In the genomic region with DNA sequence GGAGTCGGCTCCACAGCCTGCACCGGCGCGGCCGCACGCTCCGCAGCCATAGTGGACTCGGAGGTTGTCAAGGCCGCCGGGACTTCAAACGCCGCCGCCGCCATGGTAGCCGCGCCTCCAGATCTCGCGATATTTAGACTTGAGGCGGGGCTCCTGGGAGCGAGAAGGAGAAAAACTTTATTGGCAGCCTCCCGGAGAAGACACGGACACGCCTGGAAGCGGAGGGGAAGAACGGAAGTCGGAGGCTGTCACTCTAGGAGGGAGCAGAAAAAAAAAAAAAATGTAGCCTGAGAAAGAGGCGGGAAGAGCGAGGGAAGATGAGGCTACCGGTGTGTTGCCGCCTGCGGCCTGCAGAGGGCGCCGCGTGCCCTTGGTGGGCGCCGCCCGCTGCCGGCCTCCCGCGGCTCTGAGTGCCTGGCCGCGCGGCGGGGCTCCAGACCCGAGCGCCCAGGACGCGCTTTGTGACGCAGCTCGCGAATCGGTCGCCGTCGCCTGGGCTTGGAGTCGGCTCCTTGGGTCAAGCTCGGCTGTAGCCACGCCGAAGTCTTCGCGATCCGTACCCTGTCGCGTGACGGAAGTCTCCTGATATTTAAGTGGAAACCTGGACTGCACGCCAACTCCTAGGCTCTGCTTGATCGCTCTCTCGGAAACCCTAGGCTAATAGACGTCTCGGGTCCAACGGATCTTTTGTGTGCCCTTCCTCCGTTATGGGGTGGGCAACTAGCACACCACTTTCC, we compare ENCODE assay signal across 1 mouse cellular context.
A peak's percentile ranks its signal among the peaks of the same experiment; 100 is the strongest.
TF ChIP-seq lines count a peak whose summit lies in the region.

TSS of gene Ddx20 (minus strand) at position 251 of the 737 bp plus-strand sequence.

TF ChIP-seq in MEL, 35 proteins besides CTCF, POLR2A, EP300 and RAD21 (continued from another document):
- TF ChIP-seq NRF1 (IDR thresholded peaks at IDR 0.05; ENCODE audit: insufficient read depth, low read depth, low read length, poor library complexity, severe bottlenecking) (no peak), SMC3 (IDR thresholded peaks at IDR 0.05; ENCODE audit: low read depth, low read length) (peak; percentile 98), HCFC1 (IDR thresholded peaks at IDR 0.05; ENCODE audit: low read depth, low read length) (peak; percentile 95), SIN3A (IDR thresholded peaks at IDR 0.05; ENCODE audit: low read length) (peak; percentile 93), BHLHE40 (IDR thresholded peaks at IDR 0.05; ENCODE audit: borderline replicate concordance, low read depth, low read length) (no peak), MAX (IDR thresholded peaks at IDR 0.05; ENCODE audit: low read length) (peak; percentile 76; the same call in 1 of the 2 replicates), MYC (IDR thresholded peaks at IDR 0.05; ENCODE audit: low read depth, low read length) (peak; percentile 65), TAL1 (IDR thresholded peaks at IDR 0.05; ENCODE audit: low read length) (no peak), E2F4 (IDR thresholded peaks at IDR 0.05; ENCODE audit: borderline replicate concordance, low read depth, low read length) (peak; percentile 84; the same call in 1 of the 2 replicates), POLR2AphosphoS5 (IDR thresholded peaks at IDR 0.05; ENCODE audit: borderline replicate concordance, low read depth, low read length) (no peak), TCF12 (IDR thresholded peaks at IDR 0.05; ENCODE audit: low read depth, low read length) (peak; percentile 81), TBP (IDR thresholded peaks at IDR 0.05; ENCODE audit: low read depth, low read length) (peak; percentile 74), GABPA (IDR thresholded peaks at IDR 0.05; ENCODE audit: low read depth, low read length) (no peak)
